Mouse (Mus musculus): ENCODE measurements around the gene Natd1. TPM values are rescaled to one million over a fixed set of nuclear protein-coding genes. Genes with fewer than 3 reads are reported as not detected.
"Not testable (repeated sequence)": the region's sequence is repeated elsewhere in the genome, so short reads cannot be mapped to it uniquely, and the experiment has no call there.

Natd1 gene
- polyA plus RNA-seq, 1 experiment from 2014 or later: 18.8 TPM

GRCm38 (mm10) chr11:60871409-60871808 lies 43.1 kb downstream of the Natd1 start:
- no peak for ATAC-seq (ENCODE audit: low FRiP score)

GRCm38 (mm10) chr11:60869471-60869870 lies 45.1 kb downstream of the Natd1 start:
- not testable (repeated sequence) for H3K4me3 ChIP-seq (ENCODE audit: low read depth, low read length); DNase-seq (ENCODE audit: low spot score); H3K4me2 ChIP-seq (replicated peaks; ENCODE audit: low read depth, low read length); H3K4me1 ChIP-seq (replicated peaks; ENCODE audit: control insufficient read depth, insufficient read depth, low read length); H3K9ac ChIP-seq (ENCODE audit: low read depth, low read length); H3K27me3 ChIP-seq (ENCODE audit: control insufficient read depth, insufficient read depth, low read length); ATAC-seq (ENCODE audit: low FRiP score); H3K36me3 ChIP-seq (ENCODE audit: control insufficient read depth, insufficient read depth, low read length); H3K27ac ChIP-seq (ENCODE audit: low read depth, low read length); H3K9me3 ChIP-seq (ENCODE audit: control insufficient read depth, low read length)
- 92% methylated on average over 6 of the region's 6 CpGs for WGBS

More at GRCm38 (mm10) chr11:60871409-60871808, 43.1 kb downstream of the Natd1 start:
- 90% methylated on average over 4 of the region's 4 CpGs for WGBS
- no peak for DNase-seq (ENCODE audit: low spot score)
- H3K36me3 ChIP-seq (ENCODE audit: control insufficient read depth, insufficient read depth, low read length): no peaks in the 10 kb centered on the region
- no peaks in the 10 kb centered on the region for H3K4me1 ChIP-seq (replicated peaks; ENCODE audit: control insufficient read depth, insufficient read depth, low read length)
- no peaks in the 10 kb centered on the region for H3K27me3 ChIP-seq (ENCODE audit: control insufficient read depth, insufficient read depth, low read length)
- H3K9ac ChIP-seq (ENCODE audit: low read depth, low read length): no peak overlapping the region
- no peak overlapping the region for H3K4me3 ChIP-seq (ENCODE audit: low read depth, low read length)
- H3K27ac ChIP-seq (ENCODE audit: low read depth, low read length): no peak overlapping the region
- no peak overlapping the region for H3K4me2 ChIP-seq (replicated peaks; ENCODE audit: low read depth, low read length)
- no peaks in the 10 kb centered on the region for H3K9me3 ChIP-seq (ENCODE audit: control insufficient read depth, low read length)

- Histone ChIP-seq H3K27ac (ENCODE audit: low read depth, low read length) (no peak overlapping the region), H3K4me3 (ENCODE audit: low read depth, low read length) (no peak overlapping the region), H3K9ac (ENCODE audit: low read depth, low read length) (no peak overlapping the region), H3K4me1 (replicated peaks; ENCODE audit: control insufficient read depth, insufficient read depth, low read length) (no peaks in the 10 kb centered on the region), H3K4me2 (replicated peaks; ENCODE audit: low read depth, low read length) (no peak overlapping the region), H3K36me3 (ENCODE audit: control insufficient read depth, insufficient read depth, low read length) (0 out of 2 replicates have a peak, but pooled peaks cover 3% of the 10 kb centered on the region), H3K27me3 (ENCODE audit: control insufficient read depth, insufficient read depth, low read length) (no peaks in the 10 kb centered on the region), H3K9me3 (ENCODE audit: control insufficient read depth, low read length) (no peaks in the 10 kb centered on the region)
- ATAC-seq (ENCODE audit: low FRiP score) (no peak), DNase-seq (ENCODE audit: low spot score) (no peak)
- WGBS: 64% methylated on average over 8 of the region's 8 CpGs
Observed at GRCm38 (mm10) chr11:60867904-60868303, 46.6 kb downstream of the Natd1 start.

GRCm38 (mm10) chr11:60867456-60867855 lies 47.1 kb downstream of the Natd1 start:
- Histone ChIP-seq H3K27ac (ENCODE audit: low read depth, low read length) (no peak overlapping the region), H3K4me3 (ENCODE audit: low read depth, low read length) (no peak overlapping the region), H3K4me2 (replicated peaks; ENCODE audit: low read depth, low read length) (no peak overlapping the region), H3K9me3 (ENCODE audit: control insufficient read depth, low read length) (no peaks in the 10 kb centered on the region), H3K36me3 (ENCODE audit: control insufficient read depth, insufficient read depth, low read length) (0 out of 2 replicates have a peak, but pooled peaks cover 3% of the 10 kb centered on the region), H3K27me3 (ENCODE audit: control insufficient read depth, insufficient read depth, low read length) (no peaks in the 10 kb centered on the region), H3K4me1 (replicated peaks; ENCODE audit: control insufficient read depth, insufficient read depth, low read length) (no peaks in the 10 kb centered on the region), H3K9ac (ENCODE audit: low read depth, low read length) (no peak overlapping the region)
- no peak for ATAC-seq (ENCODE audit: low FRiP score)
- DNase-seq (ENCODE audit: low spot score): no peak
- 88% methylated on average over 3 of the region's 3 CpGs for WGBS

GRCm38 (mm10) chr11:60866021-60866420 lies 48.5 kb downstream of the Natd1 start:
- H3K9ac ChIP-seq (ENCODE audit: low read depth, low read length): no peak overlapping the region
- no peak for ATAC-seq (ENCODE audit: low FRiP score)
- no peaks in the 10 kb centered on the region for H3K9me3 ChIP-seq (ENCODE audit: control insufficient read depth, low read length)
- no peak overlapping the region for H3K4me2 ChIP-seq (replicated peaks; ENCODE audit: low read depth, low read length)
- WGBS: 86% methylated on average over 2 of the region's 2 CpGs
- DNase-seq (ENCODE audit: low spot score): no peak
- no peaks in the 10 kb centered on the region for H3K27me3 ChIP-seq (ENCODE audit: control insufficient read depth, insufficient read depth, low read length)
- no peaks in the 10 kb centered on the region for H3K4me1 ChIP-seq (replicated peaks; ENCODE audit: control insufficient read depth, insufficient read depth, low read length)
- H3K4me3 ChIP-seq (ENCODE audit: low read depth, low read length): no peak overlapping the region
- no peak overlapping the region for H3K27ac ChIP-seq (ENCODE audit: low read depth, low read length)
- H3K36me3 ChIP-seq (ENCODE audit: control insufficient read depth, insufficient read depth, low read length): 0 out of 2 replicates have a peak, but pooled peaks cover 3% of the 10 kb centered on the region

GRCm38 (mm10) chr11:60864916-60865315 lies 49.6 kb downstream of the Natd1 start:
- Histone ChIP-seq H3K4me1 (replicated peaks; ENCODE audit: control insufficient read depth, insufficient read depth, low read length) (no peaks in the 10 kb centered on the region), H3K36me3 (ENCODE audit: control insufficient read depth, insufficient read depth, low read length) (0 out of 2 replicates have a peak, but pooled peaks cover 5% of the 10 kb centered on the region), H3K9me3 (ENCODE audit: control insufficient read depth, low read length) (no peaks in the 10 kb centered on the region), H3K27ac (ENCODE audit: low read depth, low read length) (no peak overlapping the region), H3K4me2 (replicated peaks; ENCODE audit: low read depth, low read length) (no peak overlapping the region), H3K9ac (ENCODE audit: low read depth, low read length) (no peak overlapping the region), H3K4me3 (ENCODE audit: low read depth, low read length) (no peak overlapping the region), H3K27me3 (ENCODE audit: control insufficient read depth, insufficient read depth, low read length) (no peaks in the 10 kb centered on the region)
- DNase-seq (ENCODE audit: low spot score) (no peak), ATAC-seq (ENCODE audit: low FRiP score) (no peak)
- 94% methylated on average over 14 of the region's 14 CpGs for WGBS

- WGBS: 93% methylated on average over 2 of the region's 2 CpGs
- H3K36me3 ChIP-seq (ENCODE audit: control insufficient read depth, insufficient read depth, low read length): 0 out of 2 replicates have a peak, but pooled peaks cover 5% of the 10 kb centered on the region
Observed at GRCm38 (mm10) chr11:60864166-60864565, 50.4 kb downstream of the Natd1 start.

GRCm38 (mm10) chr11:60863196-60863595 lies 51.4 kb downstream of the Natd1 start:
- no peak overlapping the region for H3K9ac ChIP-seq (ENCODE audit: low read depth, low read length)
- H3K27me3 ChIP-seq (ENCODE audit: control insufficient read depth, insufficient read depth, low read length): no peaks in the 10 kb centered on the region
- 0 out of 2 replicates have a peak, but pooled peaks cover 5% of the 10 kb centered on the region for H3K36me3 ChIP-seq (ENCODE audit: control insufficient read depth, insufficient read depth, low read length)
- H3K4me1 ChIP-seq (replicated peaks; ENCODE audit: control insufficient read depth, insufficient read depth, low read length): no peaks in the 10 kb centered on the region
- H3K27ac ChIP-seq (ENCODE audit: low read depth, low read length): no peak overlapping the region
- H3K4me3 ChIP-seq (ENCODE audit: low read depth, low read length): no peak overlapping the region
- 88% methylated on average over 4 of the region's 4 CpGs for WGBS
- H3K4me2 ChIP-seq (replicated peaks; ENCODE audit: low read depth, low read length): no peak overlapping the region
- H3K9me3 ChIP-seq (ENCODE audit: control insufficient read depth, low read length): no peaks in the 10 kb centered on the region
- DNase-seq (ENCODE audit: low spot score): no peak
- ATAC-seq (ENCODE audit: low FRiP score): no peak

More at GRCm38 (mm10) chr11:60864166-60864565, 50.4 kb downstream of the Natd1 start:
- no peak overlapping the region for H3K27ac ChIP-seq (ENCODE audit: low read depth, low read length)
- no peaks in the 10 kb centered on the region for H3K9me3 ChIP-seq (ENCODE audit: control insufficient read depth, low read length)
- ATAC-seq (ENCODE audit: low FRiP score) (no peak), DNase-seq (ENCODE audit: low spot score) (no peak)
- H3K4me1 ChIP-seq (replicated peaks; ENCODE audit: control insufficient read depth, insufficient read depth, low read length): no peaks in the 10 kb centered on the region
- no peak overlapping the region for H3K9ac ChIP-seq (ENCODE audit: low read depth, low read length)
- H3K4me3 ChIP-seq (ENCODE audit: low read depth, low read length): no peak overlapping the region
- no peak overlapping the region for H3K4me2 ChIP-seq (replicated peaks; ENCODE audit: low read depth, low read length)
- no peaks in the 10 kb centered on the region for H3K27me3 ChIP-seq (ENCODE audit: control insufficient read depth, insufficient read depth, low read length)

GRCm38 (mm10) chr11:60861993-60862392 lies 52.6 kb downstream of the Natd1 start:
- Histone ChIP-seq H3K9ac (ENCODE audit: low read depth, low read length) (no peak overlapping the region), H3K27me3 (ENCODE audit: control insufficient read depth, insufficient read depth, low read length) (no peaks in the 10 kb centered on the region), H3K4me1 (replicated peaks; ENCODE audit: control insufficient read depth, insufficient read depth, low read length) (no peaks in the 10 kb centered on the region), H3K4me3 (ENCODE audit: low read depth, low read length) (no peak overlapping the region), H3K36me3 (ENCODE audit: control insufficient read depth, insufficient read depth, low read length) (0 out of 2 replicates have a peak, but pooled peaks cover 5% of the 10 kb centered on the region), H3K27ac (ENCODE audit: low read depth, low read length) (no peak overlapping the region), H3K4me2 (replicated peaks; ENCODE audit: low read depth, low read length) (no peak overlapping the region), H3K9me3 (ENCODE audit: control insufficient read depth, low read length) (no peaks in the 10 kb centered on the region)
- ATAC-seq (ENCODE audit: low FRiP score) (no peak), DNase-seq (ENCODE audit: low spot score) (no peak)
- 94% methylated on average over 3 of the region's 3 CpGs for WGBS

All from hindbrain, embryonic 11.5 days (tissue).